Mouse (Mus musculus) olfactory bulb, adult 2 months (tissue): Measurements from ENCODE around the gene Dhx57.

ENCODE experiments used
- CTCF ChIP-seq: fragments of 200-500 bp; IDR thresholded peaks from 2 replicates; pipeline ENCODE4 v1.5.1; 2012; ENCODE audit warnings: low read depth, mild to moderate bottlenecking, low read length, moderate library complexity; ENCODE audit not compliant: insufficient read depth
- POLR2A ChIP-seq: fragments of 200-500 bp; IDR thresholded peaks from 2 replicates; pipeline ENCODE4 v1.6.1; 2012; ENCODE audit warnings: mild to moderate bottlenecking, low read depth, low read length, moderate library complexity; ENCODE audit not compliant: insufficient read depth

GRCm38 (mm10) chr17:80224326-80225116 is 65.8 kb downstream of the Dhx57 start, which contains the start of gene Gemin6:
- TF ChIP-seq CTCF: no peak
- peak; percentile 64 for TF ChIP-seq POLR2A
